Comparison of ENCODE assay signal across 7 mouse cellular contexts in genomic region chr1:42915062-42915461, GRCm38 (mm10). TPM values are rescaled to one million over a fixed set of nuclear protein-coding genes. Genes with fewer than 3 reads are reported as not detected.
A peak's percentile ranks its signal among the peaks of the same experiment; 100 is the strongest.
DNase-seq lines count a peak whose midpoint lies in the region; ATAC-seq and TF ChIP-seq lines count a peak whose summit lies in the region.

No protein-coding gene starts in this region.

- in situ Hi-C loops in Patski (cut with MboI; ENCODE audit: low pct_unique_long_range_greater_than_20kb), result loop anchor here (5.0 to 25.0 kb wide), 2 partner anchors 142 to 822 kb away; partner anchors contain the start of gene 1500015O10Rik

- no peaks in the 10 kb centered on the region for H3K27me3 ChIP-seq in limb, embryonic 14.5 days (ENCODE audit: control insufficient read depth, insufficient read depth, low read length)
- H3K27me3 ChIP-seq in limb, embryonic 10.5 days (ENCODE audit: low read depth, poor library complexity, severe bottlenecking), result 0 out of 2 replicates have a peak, but pooled peaks cover 3% of the 10 kb centered on the region
- H3K27me3 ChIP-seq in Patski, result no peaks in the 10 kb centered on the region
- H3K27me3 ChIP-seq in embryonic facial prominence, embryonic 14.5 days (replicated peaks; ENCODE audit: control insufficient read depth, insufficient read depth, low read length), result no peaks in the 10 kb centered on the region

- H3K9ac ChIP-seq in limb, embryonic 14.5 days (ENCODE audit: low read depth, low read length, severe bottlenecking), result no peak overlapping the region
- H3K9ac ChIP-seq in embryonic facial prominence, embryonic 14.5 days (ENCODE audit: low read depth, low read length), result no peak overlapping the region

- DNase-seq in limb, embryonic 14.5 days (ENCODE audit: low spot score), result peak; percentile 71
- no peak for DNase-seq in limb, embryonic 10.5 days (ENCODE audit: low spot score)
- DNase-seq in Patski (ENCODE audit: low read depth, low spot score), result no peak
- peak; percentile 73 for DNase-seq in embryonic facial prominence, embryonic 14.5 days (ENCODE audit: low spot score)
- no peak for DNase-seq in urinary bladder, adult 18-20 months (ENCODE audit: low spot score in 2 of 2)
- no peak for DNase-seq in thymus, postnatal 14 days

- CTCF ChIA-PET in Patski (lab: Charles Lee), result interaction anchor here (0.6 to 1.1 kb wide), 3 partner anchors 10 to 195 kb away, joined by 3 read pairs; no protein-coding TSS in a partner anchor

- H3K36me3 ChIP-seq in limb, embryonic 14.5 days (ENCODE audit: control insufficient read depth, insufficient read depth, low read length), result no peaks in the 10 kb centered on the region
- H3K36me3 ChIP-seq in limb, embryonic 10.5 days, result no peaks in the 10 kb centered on the region
- no peaks in the 10 kb centered on the region for H3K36me3 ChIP-seq in embryonic facial prominence, embryonic 14.5 days (ENCODE audit: control insufficient read depth, insufficient read depth, low read length)

- no peak for ATAC-seq in limb, embryonic 14.5 days (ENCODE audit: low FRiP score, low read depth)
- ATAC-seq in Patski, result peak; percentile 73
- ATAC-seq in embryonic facial prominence, embryonic 14.5 days (ENCODE audit: low read depth), result peak; percentile 58
- peak; percentile 93 for ATAC-seq in megakaryocyte progenitor cell, adult 5-6 weeks (replicated peaks; ENCODE audit: poor library complexity)

- H3K4me3 ChIP-seq in limb, embryonic 14.5 days (replicated peaks; ENCODE audit: low read length), result no peak overlapping the region
- H3K4me3 ChIP-seq in limb, embryonic 10.5 days, result no peak overlapping the region
- no peak overlapping the region for H3K4me3 ChIP-seq in embryonic facial prominence, embryonic 14.5 days (ENCODE audit: low read depth, low read length)

- peaks cover 6% of the 10 kb centered on the region; the same call in 1 of the 2 replicates for H3K4me1 ChIP-seq in limb, embryonic 14.5 days (ENCODE audit: control insufficient read depth, insufficient read depth, low read length)
- peaks cover 18% of the 10 kb centered on the region for H3K4me1 ChIP-seq in limb, embryonic 10.5 days
- peaks cover 8% of the 10 kb centered on the region; the same call in 1 of the 2 replicates for H3K4me1 ChIP-seq in embryonic facial prominence, embryonic 14.5 days (ENCODE audit: control insufficient read depth, insufficient read depth, low read length)

- H3K27ac ChIP-seq in limb, embryonic 14.5 days (replicated peaks; ENCODE audit: low read depth, low read length), result no peak overlapping the region
- no peak overlapping the region for H3K27ac ChIP-seq in limb, embryonic 10.5 days
- no peak overlapping the region for H3K27ac ChIP-seq in embryonic facial prominence, embryonic 14.5 days (replicated peaks; ENCODE audit: low read depth, low read length)

- no peaks in the 10 kb centered on the region for H3K9me3 ChIP-seq in limb, embryonic 14.5 days (ENCODE audit: control insufficient read depth, low read length)
- H3K9me3 ChIP-seq in limb, embryonic 10.5 days (replicated peaks), result no peaks in the 10 kb centered on the region
- no peaks in the 10 kb centered on the region for H3K9me3 ChIP-seq in embryonic facial prominence, embryonic 14.5 days (ENCODE audit: control insufficient read depth, low read length)

- POLR2A ChIA-PET in Patski (lab: Charles Lee), result no interaction called here

- H3K4me2 ChIP-seq in limb, embryonic 14.5 days (replicated peaks; ENCODE audit: low read depth, low read length, severe bottlenecking), result no peak overlapping the region
- H3K4me2 ChIP-seq in embryonic facial prominence, embryonic 14.5 days (ENCODE audit: low read depth, low read length), result no peak overlapping the region

- peak; percentile 65 for TF ChIP-seq CTCF in Patski (IDR thresholded peaks at IDR 0.05)

- WGBS in limb, embryonic 14.5 days, result 15% methylated on average over 4 of the region's 4 CpGs
- WGBS in limb, embryonic 10.5 days, result 19% methylated on average over 4 of the region's 4 CpGs
- 13% methylated on average over 4 of the region's 4 CpGs for WGBS in embryonic facial prominence, embryonic 14.5 days

- no peak for TF ChIP-seq POLR2A in limb, embryonic 14.5 days (IDR thresholded peaks at IDR 0.05; ENCODE audit: borderline replicate concordance, extremely low read depth, insufficient read depth, insufficient read length)

RNA-seq across cellular contexts. Expression of gene Gpr45, which starts 37.6 kb away (rescaled TPM):
- polyA plus RNA-seq in limb, embryonic 14.5 days (2012; rRNA removed), result 4.8 and 7.3 TPM in 2 replicates
- polyA plus RNA-seq in limb, embryonic 14.5 days (2014; fragmentation: Nextera tagmentation; extraction: Ambion mirVana), result 6.1 and 8.6 TPM in 2 replicates
- polyA plus RNA-seq in limb, embryonic 10.5 days (2016; fragmentation: Nextera tagmentation; extraction: Ambion mirVana), result 7.6 and 10.7 TPM in 2 replicates
- not detected for polyA plus RNA-seq in Patski (2021)
- 4.6 and 6.1 TPM in 2 replicates for polyA plus RNA-seq in embryonic facial prominence, embryonic 14.5 days (2014; fragmentation: Nextera tagmentation; extraction: Ambion mirVana)
- total RNA-seq in megakaryocyte progenitor cell, adult 5-6 weeks (2015), result 0.42 TPM in 1 of 2 replicates, not detected in the other
- 0.17 and 0.42 TPM in 2 replicates for total RNA-seq in megakaryocyte progenitor cell, adult 5-6 weeks (2017)

Comparison
In these comparisons a context has a peak if more than half of its experiments do, and no peak if none do; other contexts are left out.
1. DNase-seq: peak in limb, embryonic 14.5 days (single experiment) and embryonic facial prominence, embryonic 14.5 days (single experiment); none in limb, embryonic 10.5 days (single experiment), Patski (single experiment), urinary bladder, adult 18-20 months (0 of 2) and thymus, postnatal 14 days (single experiment).